Mouse (Mus musculus) urinary bladder, postnatal 25 days (tissue): Measurements from ENCODE around the gene Foxo3.

ENCODE experiments used
- DNase-seq: peaks from one replicate; pipeline ENCODE4 v3.0.0; 2022; ENCODE audit warnings: low spot score

Gene Foxo3

GRCm38 (mm10) chr10:42275401-42275870 is 1.1 kb downstream of the Foxo3 start:
- peak; percentile 51 for DNase-seq

GRCm38 (mm10) chr10:42274712-42275400 is 1.7 kb downstream of the Foxo3 start:
- DNase-seq, result peak; percentile 17

GRCm38 (mm10) chr10:42273760-42274691 is 2.5 kb downstream of the Foxo3 start:
- peak; percentile 21 for DNase-seq

- no peak for DNase-seq
These were observed 3.2 kb downstream of the Foxo3 start for GRCm38 (mm10) chr10:42273403-42273759.

- DNase-seq, result no peak
These were observed 4.9 kb downstream of the Foxo3 start for GRCm38 (mm10) chr10:42271454-42272230.

GRCm38 (mm10) chr10:42270277-42271083 is 6.1 kb downstream of the Foxo3 start:
- DNase-seq, result no peak

- DNase-seq, result no peak
These were observed 7.1 kb downstream of the Foxo3 start for GRCm38 (mm10) chr10:42269281-42270025.

GRCm38 (mm10) chr10:42267811-42268545 is 8.6 kb downstream of the Foxo3 start:
- DNase-seq, result no peak

GRCm38 (mm10) chr10:42265021-42265689 is 11.4 kb downstream of the Foxo3 start:
- peak; percentile 2 for DNase-seq

- DNase-seq, result no peak
These were observed 12.4 kb downstream of the Foxo3 start for GRCm38 (mm10) chr10:42264195-42264594.

- no peak for DNase-seq
These were observed 12.9 kb downstream of the Foxo3 start for GRCm38 (mm10) chr10:42263701-42264100.

- DNase-seq, result no peak
These were observed 14.5 kb downstream of the Foxo3 start for GRCm38 (mm10) chr10:42262061-42262460.

- DNase-seq, result no peak
These were observed 15.5 kb downstream of the Foxo3 start for GRCm38 (mm10) chr10:42261103-42261502.

- no peak for DNase-seq
These were observed 16.0 kb downstream of the Foxo3 start for GRCm38 (mm10) chr10:42260523-42260922.

GRCm38 (mm10) chr10:42259602-42260001 is 17.0 kb downstream of the Foxo3 start:
- no peak for DNase-seq

- no peak for DNase-seq
These were observed 18.6 kb downstream of the Foxo3 start for GRCm38 (mm10) chr10:42257985-42258384.

- no peak for DNase-seq
These were observed 21.8 kb downstream of the Foxo3 start for GRCm38 (mm10) chr10:42254788-42255187.

GRCm38 (mm10) chr10:42251749-42252323 is 24.7 kb downstream of the Foxo3 start:
- no peak for DNase-seq

GRCm38 (mm10) chr10:42251203-42251602 is 25.4 kb downstream of the Foxo3 start:
- DNase-seq, result peak; percentile 44
